Mouse (Mus musculus) hindbrain, postnatal 0 days (tissue): ENCODE data around the gene Tmem92. TPM values are rescaled to one million over a fixed set of nuclear protein-coding genes. Genes with fewer than 3 reads are reported as not detected.
A peak's percentile ranks its signal among the peaks of the same experiment; 100 is the strongest.
"Not testable (repeated sequence)": the region's sequence is repeated elsewhere in the genome, so short reads cannot be mapped to it uniquely, and the experiment has no call there.

Experiments used
- ATAC-seq: fragments of 200-750 bp; cut with Nextera tagmentation; 2 replicates; pipeline ENCODE4 v1.8.0; 2017; ENCODE audit warnings: mild to moderate bottlenecking, moderate TSS enrichment, moderate library complexity
- DNase-seq: peaks from one replicate; pipeline ENCODE4 v3.0.0-alpha.2; 2015; ENCODE audit warnings: low spot score
- H3K27ac ChIP-seq: fragments of 300-500 bp; sonication (generic); 2 replicates; pipeline ENCODE4 v1.5.1; 2014; ENCODE audit warnings: mild to moderate bottlenecking
- H3K27me3 ChIP-seq: fragments of 300-500 bp; sonication (generic); 2 replicates; pipeline ENCODE4 v1.6.1; 2014; ENCODE audit warnings: low read length, mixed read lengths; ENCODE audit not compliant: insufficient read depth
- H3K36me3 ChIP-seq: fragments of 300-500 bp; sonication (generic); 2 replicates; pipeline ENCODE4 v1.6.1; 2014; ENCODE audit warnings: low read length, mixed read lengths; ENCODE audit not compliant: insufficient read depth
- H3K4me1 ChIP-seq: fragments of 300-500 bp; sonication (generic); 2 replicates; pipeline ENCODE4 v1.6.1; 2014; ENCODE audit warnings: antibody characterized with exemption, low read length, mixed read lengths; ENCODE audit not compliant: insufficient read depth
- H3K4me2 ChIP-seq: fragments of 300-500 bp; sonication (generic); 2 replicates; pipeline ENCODE4 v1.6.1; 2014; ENCODE audit warnings: low read depth, mild to moderate bottlenecking, low read length, moderate library complexity, mixed read lengths
- H3K4me3 ChIP-seq: fragments of 300-500 bp; sonication (generic); 2 replicates; pipeline ENCODE4 v1.5.1; 2014; ENCODE audit warnings: low read length
- H3K9ac ChIP-seq: fragments of 300-500 bp; sonication (generic); replicated peaks from 2 replicates; pipeline ENCODE4 v1.6.1; 2014; ENCODE audit warnings: mild to moderate bottlenecking, low read length, moderate library complexity, mixed read lengths
- H3K9me3 ChIP-seq: fragments of 300-500 bp; sonication (generic); 2 replicates; pipeline ENCODE4 v1.6.1; 2016; ENCODE audit warnings: low read length, mixed read lengths
- CTCF ChIP-seq: IDR thresholded peaks from 2 replicates; pipeline ENCODE4 v1.5.1; 2016; ENCODE audit warnings: antibody characterized with exemption, control low read depth, low read depth
- WGBS: fragments of 180-500 bp; shearing (Covaris S2); extraction: QIAGEN DNeasy Blood & Tissue Kit; methylation state at CpG from one replicate; pipeline ENCODE4 v1.1.7; 2014; 5-methylcytosine and 5-hydroxymethylcytosine counted together
- polyA plus RNA-seq: library from polyadenylated mRNA; unstranded; fragments of >200 nt; fragmentation: Nextera tagmentation; extraction: Ambion mirVana; gene quantifications from 2 replicates; pipeline ENCODE4 v1.2.1, GENCODE M21; 2015
- total RNA-seq: library from RNA; depleted of rRNA; stranded (reverse); fragments of >200 nt; gene quantifications from 2 replicates; pipeline ENCODE4 v1.2.3, GENCODE M21; 2014; rRNA removed

Tmem92 gene
- not detected in 2 replicates for total RNA-seq
- not detected in 2 replicates for polyA plus RNA-seq

DNA sequence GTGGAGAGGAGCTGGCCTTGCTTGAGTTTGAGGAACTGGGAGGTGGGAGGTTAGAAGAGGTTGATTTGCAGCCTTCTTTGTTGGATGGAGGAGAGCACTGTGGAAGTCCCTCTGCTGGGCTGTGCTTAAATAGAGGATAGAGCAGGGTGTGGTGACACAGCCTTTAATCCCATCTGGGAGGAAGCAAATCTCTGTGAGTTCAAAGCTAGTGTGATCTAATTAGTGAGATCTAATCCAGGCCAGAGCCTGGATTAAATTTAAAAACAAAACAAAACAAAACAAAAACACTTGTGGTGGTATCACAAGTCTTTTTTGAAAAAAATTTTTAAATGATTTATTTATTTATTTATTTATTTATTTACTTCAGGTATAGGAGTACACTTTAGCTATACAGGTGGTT, at the start of gene Tmem92:
Gene Tmem92, minus strand, starts transcription at position 101 of the 400 bp plus-strand sequence.
- ATAC-seq = no peak
- H3K27me3 ChIP-seq = no peaks in the 10 kb centered on the region
- no peak within 1 kb of the TSS for H3K4me2 ChIP-seq
- TF ChIP-seq CTCF = no peak
- H3K4me3 ChIP-seq = no peak within 1 kb of the TSS
- no peak within 1 kb of the TSS for H3K27ac ChIP-seq
- H3K4me1 ChIP-seq = no peaks in the 10 kb centered on the region
- no peaks in the 10 kb centered on the region for H3K9me3 ChIP-seq
- H3K9ac ChIP-seq = no peak within 1 kb of the TSS
- no peak for DNase-seq
- H3K36me3 ChIP-seq = no peaks in the 10 kb centered on the region

DNA sequence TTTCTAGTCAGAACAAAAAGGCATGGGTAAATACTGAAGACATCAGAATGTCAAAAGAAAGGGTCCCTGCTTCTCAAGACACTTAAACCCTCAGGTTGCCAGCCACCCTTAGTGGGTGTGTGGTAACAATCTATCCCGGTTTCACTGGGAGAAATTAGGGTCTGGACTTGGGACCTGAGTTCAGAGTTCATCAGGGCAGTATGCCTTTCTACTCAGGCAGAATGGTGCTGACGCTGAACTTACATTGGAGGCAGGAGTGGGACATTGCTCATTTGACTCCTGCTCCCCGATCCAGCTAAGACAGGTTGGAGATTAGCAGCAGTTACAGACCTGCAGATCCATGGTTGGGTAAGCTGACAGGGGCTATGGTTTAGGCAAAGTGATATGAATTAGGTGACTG, 46.5 kb upstream of the Tmem92 start:
- no peak overlapping the region for H3K4me3 ChIP-seq
- H3K36me3 ChIP-seq = no peaks in the 10 kb centered on the region
- no peaks in the 10 kb centered on the region for H3K4me1 ChIP-seq
- WGBS = 74% methylated on average over 3 of the region's 3 CpGs
- H3K4me2 ChIP-seq = no peak overlapping the region
- no peak for TF ChIP-seq CTCF
- H3K9me3 ChIP-seq = no peaks in the 10 kb centered on the region
- H3K27ac ChIP-seq = no peak overlapping the region
- DNase-seq = no peak
- no peak overlapping the region for H3K9ac ChIP-seq
- H3K27me3 ChIP-seq = no peaks in the 10 kb centered on the region
- ATAC-seq = no peak

DNA sequence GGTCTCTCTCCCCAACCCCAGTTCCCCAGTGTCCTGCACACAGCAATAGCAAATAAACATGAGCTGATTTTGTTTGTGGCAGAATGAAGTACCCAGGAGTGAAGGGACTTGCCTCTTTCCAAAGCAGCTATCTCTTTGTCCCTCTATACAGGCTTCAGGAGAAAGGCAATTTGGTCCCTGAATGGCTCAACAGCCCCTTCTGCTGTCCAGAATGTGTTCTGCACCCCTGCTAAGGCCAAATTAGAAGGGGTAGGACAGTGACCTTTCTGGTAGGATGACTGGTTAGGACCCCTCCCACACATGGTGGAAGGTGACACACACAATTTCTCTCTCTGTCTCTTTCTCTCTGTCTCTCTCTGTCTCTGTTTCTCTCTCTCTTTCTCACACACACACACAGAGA, 36.9 kb upstream of the Tmem92 start:
- peak; percentile 51 for TF ChIP-seq CTCF
- H3K4me2 ChIP-seq, H3K9me3 ChIP-seq, H3K4me3 ChIP-seq, H3K27ac ChIP-seq, H3K9ac ChIP-seq, H3K27me3 ChIP-seq, DNase-seq, H3K4me1 ChIP-seq, ATAC-seq, H3K36me3 ChIP-seq: not testable (repeated sequence)

DNA sequence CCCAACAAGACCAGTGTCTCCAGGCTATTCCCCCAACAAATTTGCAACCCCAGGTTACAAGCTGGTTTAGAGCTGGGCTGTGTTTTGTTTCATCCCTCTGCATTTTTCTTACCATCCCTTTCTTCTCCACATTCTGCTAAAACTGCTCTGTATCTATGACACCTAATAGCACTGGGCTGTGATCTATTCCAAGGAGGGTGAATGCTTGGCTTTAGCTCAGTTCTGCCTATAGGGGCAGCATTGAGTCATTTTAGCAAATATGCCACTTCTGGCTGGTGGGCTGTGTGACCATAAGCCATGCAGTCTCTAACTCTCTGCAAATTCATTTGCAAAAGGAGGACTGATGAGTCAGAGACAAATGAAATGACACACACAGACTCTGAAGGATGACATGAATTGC, 36.4 kb upstream of the Tmem92 start:
- H3K4me1 ChIP-seq, H3K36me3 ChIP-seq, H3K4me2 ChIP-seq, H3K27me3 ChIP-seq, H3K9me3 ChIP-seq, ATAC-seq, H3K27ac ChIP-seq, H3K4me3 ChIP-seq, H3K9ac ChIP-seq: not testable (repeated sequence)
- TF ChIP-seq CTCF = peak; percentile 47; the same call in 1 of the 2 replicates
- DNase-seq = peak; percentile 41

DNA sequence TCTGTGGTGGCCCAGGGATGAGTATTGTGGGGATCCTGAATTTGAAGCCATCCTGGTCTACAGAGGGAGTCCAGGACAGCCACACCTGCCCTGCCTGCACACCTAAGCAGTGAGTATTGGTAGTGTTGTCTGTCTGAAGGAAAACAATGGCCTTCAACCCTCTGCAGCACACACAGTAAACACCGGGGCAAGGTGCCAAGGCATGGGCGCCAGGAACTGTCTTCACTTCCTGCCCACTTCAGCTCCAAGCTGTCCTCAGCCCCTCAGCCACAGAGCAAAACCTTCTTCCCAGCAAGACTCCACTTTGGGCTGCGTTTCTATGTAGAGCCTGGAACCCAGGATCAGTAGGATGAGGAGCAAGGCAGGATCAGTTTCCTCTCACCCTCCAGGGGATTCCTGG, 29.0 kb upstream of the Tmem92 start:
- H3K4me2 ChIP-seq, H3K9ac ChIP-seq, H3K36me3 ChIP-seq, H3K9me3 ChIP-seq, H3K27me3 ChIP-seq, ATAC-seq, DNase-seq, H3K4me3 ChIP-seq, H3K4me1 ChIP-seq, H3K27ac ChIP-seq: not testable (repeated sequence)
- WGBS = 48% methylated on average over 2 of the region's 3 CpGs

DNA sequence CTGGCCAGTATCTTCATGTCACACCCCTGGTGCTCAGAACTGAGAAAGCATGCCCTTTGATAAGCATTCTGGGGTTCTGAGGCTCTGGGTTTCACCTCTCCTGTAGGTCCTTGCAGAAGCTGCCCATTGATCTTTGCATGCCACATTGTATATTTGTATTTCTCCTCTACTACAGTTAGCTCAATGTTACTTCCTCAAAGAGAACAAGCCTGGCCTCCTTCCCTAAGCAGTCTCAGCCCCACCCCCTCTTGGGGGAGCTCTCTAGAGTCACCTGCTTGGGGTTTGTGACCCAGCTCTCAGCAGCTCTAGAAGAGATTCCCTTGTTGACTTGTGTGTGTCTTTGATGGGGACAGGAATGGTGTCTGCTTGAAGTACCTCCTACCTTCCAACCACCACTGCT, 9.2 kb upstream of the Tmem92 start:
- no peaks in the 10 kb centered on the region for H3K27me3 ChIP-seq
- no peaks in the 10 kb centered on the region for H3K36me3 ChIP-seq
- no peak overlapping the region for H3K4me3 ChIP-seq
- ATAC-seq (no peak), DNase-seq (no peak)
- no peaks in the 10 kb centered on the region for H3K4me1 ChIP-seq
- no peak overlapping the region for H3K4me2 ChIP-seq
- H3K9ac ChIP-seq = no peak overlapping the region
- no peak for TF ChIP-seq CTCF
- H3K9me3 ChIP-seq = no peaks in the 10 kb centered on the region
- H3K27ac ChIP-seq = no peak overlapping the region

DNA sequence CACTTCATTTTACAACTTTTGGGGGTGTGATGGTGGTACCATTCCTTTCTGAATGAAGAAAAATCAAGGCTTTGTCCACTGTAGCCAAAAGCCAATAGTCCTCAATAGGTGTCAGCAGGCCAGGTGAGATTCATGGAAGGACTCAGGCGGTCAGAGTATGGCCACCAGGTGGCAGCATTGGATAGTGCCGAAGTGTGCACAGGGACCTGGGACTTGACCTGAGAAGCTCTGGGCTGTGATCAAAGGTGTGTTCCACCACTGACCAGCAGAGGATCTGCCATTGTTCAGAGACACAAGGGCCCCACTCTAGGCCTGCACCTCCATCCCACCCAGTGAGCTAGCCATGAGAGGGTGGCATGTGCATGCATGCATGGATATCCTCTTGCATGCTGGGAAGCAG, 2.7 kb upstream of the Tmem92 start:
- WGBS = 19% methylated on average over 2 of the region's 2 CpGs
- TF ChIP-seq CTCF = peak; percentile 84
- ATAC-seq = no peak
- no peak overlapping the region for H3K4me3 ChIP-seq
- no peak overlapping the region for H3K4me2 ChIP-seq
- H3K27ac ChIP-seq = no peak overlapping the region
- peak; percentile 68 for DNase-seq
- H3K4me1 ChIP-seq = no peaks in the 10 kb centered on the region
- no peaks in the 10 kb centered on the region for H3K9me3 ChIP-seq
- H3K36me3 ChIP-seq = no peaks in the 10 kb centered on the region
- H3K27me3 ChIP-seq = no peaks in the 10 kb centered on the region
- no peak overlapping the region for H3K9ac ChIP-seq
